Mouse (Mus musculus): ENCODE results near the gene Nfic. TPM values are rescaled to one million over a fixed set of nuclear protein-coding genes. Genes with fewer than 3 reads are reported as not detected.

The Nfic gene
- total RNA-seq, 2 experiments from 2014 or later = 125 to 130 TPM

- no peak for DNase-seq
These were observed 37.9 kb downstream of the Nfic start for GRCm38 (mm10) chr10:81417227-81418215.

GRCm38 (mm10) chr10:81416581-81417226 lies 38.7 kb downstream of the Nfic start:
- DNase-seq = peak; percentile 90

- DNase-seq = no peak
These were observed 39.7 kb downstream of the Nfic start for GRCm38 (mm10) chr10:81415549-81416310.

- no peak for DNase-seq
These were observed 40.3 kb downstream of the Nfic start for GRCm38 (mm10) chr10:81415146-81415545.

- DNase-seq = peak; percentile 65
These were observed 40.8 kb downstream of the Nfic start for GRCm38 (mm10) chr10:81414682-81415081.

GRCm38 (mm10) chr10:81413310-81414261 lies 41.8 kb downstream of the Nfic start:
- peak; percentile 91 for DNase-seq

GRCm38 (mm10) chr10:81412586-81413309 lies 42.7 kb downstream of the Nfic start:
- no peak for DNase-seq

GRCm38 (mm10) chr10:81411471-81412400 lies 43.7 kb downstream of the Nfic start:
- DNase-seq = peak; percentile 93

GRCm38 (mm10) chr10:81410981-81411380 lies 44.5 kb downstream of the Nfic start:
- DNase-seq = peak; percentile 71

- no peak for DNase-seq
These were observed 45.1 kb downstream of the Nfic start for GRCm38 (mm10) chr10:81410350-81410749.

GRCm38 (mm10) chr10:81409330-81409729 lies 46.1 kb downstream of the Nfic start:
- no peak for DNase-seq

- peak; percentile 90 for DNase-seq
These were observed 46.6 kb downstream of the Nfic start for GRCm38 (mm10) chr10:81408871-81409291.

GRCm38 (mm10) chr10:81408424-81408729 lies 47.1 kb downstream of the Nfic start:
- no peak for DNase-seq

- peak; percentile 86 for DNase-seq
These were observed 47.7 kb downstream of the Nfic start for GRCm38 (mm10) chr10:81407539-81408423.

- no peak for DNase-seq
These were observed 48.7 kb downstream of the Nfic start for GRCm38 (mm10) chr10:81406504-81407440.

GRCm38 (mm10) chr10:81405588-81406201 lies 49.7 kb downstream of the Nfic start:
- DNase-seq = peak; percentile 78

GRCm38 (mm10) chr10:81404720-81405119 lies 50.7 kb downstream of the Nfic start:
- DNase-seq = no peak
